Mouse (Mus musculus) CH12.LX (cell line): ENCODE measurements around the gene Adra2b. TPM values are rescaled to one million over a fixed set of nuclear protein-coding genes. Genes with fewer than 3 reads are reported as not detected.

Experiments used
- DNase-seq: peaks from one replicate; pipeline ENCODE4 v3.0.0-alpha.2; 2013; ENCODE audit errors: extremely low read depth
- H3K27ac ChIP-seq: 2 replicates; pipeline ENCODE4 v1.5.1; 2012; ENCODE audit warnings: low read depth, mild to moderate bottlenecking, control low read depth, moderate library complexity; ENCODE audit not compliant: insufficient read depth
- H3K27me3 ChIP-seq: replicated peaks from 2 replicates; pipeline ENCODE3; 2012; ENCODE audit warnings: inconsistent platforms
- H3K36me3 ChIP-seq, 2 experiments: replicated peaks in 1 of 2; 2 replicates each; pipeline versions ENCODE3 to v1.6.1; 2012; ENCODE audit warnings: inconsistent platforms in 1 of 2, low read length in 1 of 2, mild to moderate bottlenecking in 1 of 2, mixed read lengths in 1 of 2, moderate library complexity in 1 of 2; ENCODE audit not compliant: control insufficient read depth in 1 of 2, insufficient read depth in 1 of 2
- H3K4me1 ChIP-seq, 2 experiments: 2 replicates each; pipeline ENCODE4 v1.6.1; 2012; ENCODE audit warnings: inconsistent platforms in 1 of 2, moderate library complexity in 1 of 2; ENCODE audit not compliant: insufficient read depth in 2 of 2, control insufficient read depth in 1 of 2
- H3K4me2 ChIP-seq: 2 replicates; pipeline ENCODE4 v1.6.1; 2012; ENCODE audit warnings: low read depth, mild to moderate bottlenecking, control low read depth; ENCODE audit not compliant: poor library complexity, insufficient read depth, severe bottlenecking
- H3K4me3 ChIP-seq, 3 experiments: fragments of 150-350 bp in 1 of 3; sonication (generic) in 1 of 3; replicated peaks in 1 of 3; 2 replicates each; pipeline versions ENCODE3 to v1.5.1; 2011 to 2012; ENCODE audit warnings: low read depth in 2 of 3, low read length in 2 of 3, mild to moderate bottlenecking in 2 of 3, moderate library complexity in 2 of 3, control low read depth in 1 of 3, improper control_type of control experiment in 1 of 3, inconsistent platforms in 1 of 3, mixed read lengths in 1 of 3; ENCODE audit not compliant: poor library complexity in 1 of 3
- H3K79me2 ChIP-seq: replicated peaks from 2 replicates; pipeline ENCODE4 v1.6.1; 2012; ENCODE audit warnings: mild to moderate bottlenecking, moderate library complexity; ENCODE audit not compliant: control insufficient read depth, poor library complexity, insufficient read depth, severe bottlenecking; ENCODE audit errors: extremely low read depth
- H3K9ac ChIP-seq: 2 replicates; pipeline ENCODE4 v1.6.1; 2012; ENCODE audit warnings: low read depth, mild to moderate bottlenecking, control low read depth, moderate library complexity; ENCODE audit not compliant: insufficient read depth
- H3K9me3 ChIP-seq: replicated peaks from 2 replicates; pipeline ENCODE3; 2012; ENCODE audit warnings: low read length, inconsistent platforms, mixed read lengths
- BHLHE40 ChIP-seq: IDR thresholded peaks from 2 replicates; pipeline ENCODE4 v1.6.1; 2011; ENCODE audit warnings: mild to moderate bottlenecking, low read depth, low read length, improper control_type of control experiment
- CHD2 ChIP-seq: IDR thresholded peaks from 2 replicates; pipeline ENCODE4 v1.6.1; 2011; ENCODE audit warnings: low read length, improper control_type of control experiment
- E2F4 ChIP-seq: IDR thresholded peaks from 2 replicates; pipeline ENCODE4 v1.6.1; 2011; ENCODE audit warnings: low read depth, low read length, improper control_type of control experiment; ENCODE audit not compliant: insufficient replicate concordance
- ELF1 ChIP-seq: IDR thresholded peaks from 2 replicates; pipeline ENCODE4 v1.6.1; 2014; ENCODE audit warnings: low read depth, mild to moderate bottlenecking, inconsistent platforms, low read length, improper control_type of control experiment
- ETS1 ChIP-seq: conservative IDR thresholded peaks from 2 replicates; pipeline ENCODE4 v1.6.1; 2012; ENCODE audit warnings: low read depth, mild to moderate bottlenecking, inconsistent platforms, low read length, improper control_type of control experiment, moderate library complexity
- GABPA ChIP-seq: IDR thresholded peaks from 2 replicates; pipeline ENCODE4 v1.6.1; 2012; ENCODE audit warnings: low read depth, low read length, improper control_type of control experiment, inconsistent platforms; ENCODE audit not compliant: insufficient replicate concordance
- IRF4 ChIP-seq: IDR thresholded peaks from 2 replicates; pipeline ENCODE4 v1.6.1; 2014; ENCODE audit warnings: low read depth, mild to moderate bottlenecking, inconsistent platforms, low read length, improper control_type of control experiment
- JUN ChIP-seq: IDR thresholded peaks from 2 replicates; pipeline ENCODE4 v1.6.1; 2011; ENCODE audit warnings: low read depth, mild to moderate bottlenecking, low read length, improper control_type of control experiment, moderate library complexity; ENCODE audit not compliant: insufficient read depth
- JUND ChIP-seq: conservative IDR thresholded peaks from 2 replicates; pipeline ENCODE4 v1.6.1; 2011; ENCODE audit warnings: low read depth, low read length, improper control_type of control experiment
- MEF2A ChIP-seq: IDR thresholded peaks from 2 replicates; pipeline ENCODE4 v1.6.1; 2014; ENCODE audit warnings: low read depth, mild to moderate bottlenecking, inconsistent platforms, low read length, improper control_type of control experiment, borderline replicate concordance
- MXI1 ChIP-seq: IDR thresholded peaks from 2 replicates; pipeline ENCODE4 v1.6.1; 2011; ENCODE audit warnings: mild to moderate bottlenecking, low read depth, low read length, improper control_type of control experiment
- NELFE ChIP-seq: IDR thresholded peaks from 2 replicates; pipeline ENCODE4 v1.6.1; 2011; ENCODE audit warnings: low read depth, low read length, improper control_type of control experiment
- PAX5 ChIP-seq: IDR thresholded peaks from 2 replicates; pipeline ENCODE4 v1.6.1; 2012; ENCODE audit warnings: low read length, inconsistent platforms, mixed read lengths
- POLR2A ChIP-seq: IDR thresholded peaks from 2 replicates; pipeline ENCODE4 v1.6.1; 2011; ENCODE audit warnings: low read depth, mild to moderate bottlenecking, improper control_type of control experiment, low read length
- RCOR1 ChIP-seq: conservative IDR thresholded peaks from 2 replicates; pipeline ENCODE4 v1.6.1; 2012; ENCODE audit warnings: low read depth, mild to moderate bottlenecking, inconsistent platforms, low read length, improper control_type of control experiment
- SMC3 ChIP-seq: IDR thresholded peaks from 2 replicates; pipeline ENCODE4 v1.6.1; 2011; ENCODE audit warnings: low read depth, low read length, improper control_type of control experiment
- USF1 ChIP-seq: IDR thresholded peaks from 2 replicates; pipeline ENCODE4 v1.6.1; 2014; ENCODE audit warnings: low read depth, mild to moderate bottlenecking, inconsistent platforms, low read length, improper control_type of control experiment
- dilution Hi-C: fragments of 300-500 bp; cut with MboI; formaldehyde crosslinking; loops from 2 replicates; pipeline ENCODE4 v1.14.3; 2020; ENCODE audit warnings: low sequenced_read_pairs; ENCODE audit not compliant: extremely low pct_unique_long_range_greater_than_20kb, extremely low pct_ligation_motif_present
- in situ Hi-C: fragments of 300-500 bp; cut with MboI; formaldehyde crosslinking; loops from 3 replicates; pipeline ENCODE4 v1.14.3; 2019; ENCODE audit warnings: low sequenced_read_pairs, low pct_ligation_motif_present, low pct_unique_long_range_greater_than_20kb, mixed read lengths
- polyA plus RNA-seq: library from polyadenylated mRNA; unstranded; fragments of >175 nt; gene quantifications from 2 replicates; pipeline ENCODE4 v1.2.1, GENCODE M21; 2012; ENCODE audit warnings: low read depth; ENCODE audit not compliant: insufficient read length
- total RNA-seq, 2 experiments: library from RNA; depleted of rRNA; stranded (reverse); fragments of 300-350 nt in 1 of 2; fragments of >200 nt in 1 of 2; gene quantifications; 2 replicates each; pipeline ENCODE4 v1.2.3; 2012 to 2014

Adra2b gene
- total and polyA plus RNA-seq, 3 experiments, result 0.08 TPM; not detected in 2

DNA sequence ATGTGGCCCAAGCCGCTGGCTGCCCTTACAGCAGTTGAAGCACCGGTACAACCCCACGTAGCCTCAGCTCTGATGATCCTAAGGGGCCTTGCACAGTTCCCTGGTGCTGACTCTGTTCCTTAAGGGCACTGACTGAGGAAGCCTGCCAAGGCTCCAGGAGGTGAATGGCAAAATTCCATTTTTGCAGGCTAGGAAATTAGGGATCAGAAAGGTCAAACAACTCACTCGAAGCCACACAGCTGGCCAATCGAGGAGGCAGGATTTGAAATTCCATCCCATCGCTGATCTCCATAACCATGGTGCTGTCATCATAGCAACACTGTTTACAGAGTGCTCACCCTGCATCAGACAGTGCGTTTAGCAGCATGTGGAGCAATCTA, 15.6 kb downstream of the Adra2b start:
- TF ChIP-seq NELFE (no peak), PAX5 (no peak), USF1 (no peak), RCOR1 (no peak), E2F4 (no peak), ETS1 (no peak), GABPA (no peak), ELF1 (no peak), POLR2A (no peak), JUND (no peak)
- Histone ChIP-seq H3K36me3 (no peaks in the 10 kb centered on the region), H3K4me2 (no peak overlapping the region), H3K4me3 (no peak overlapping the region), H3K27ac (no peak overlapping the region), H3K9ac (no peak overlapping the region), H3K27me3 (peaks cover 37% of the 10 kb centered on the region), H3K9me3 (no peaks in the 10 kb centered on the region), H3K4me1 (peaks cover 0 to 3% of the 10 kb centered on the region in 2 experiments; a peak in 1 of 4 replicates), H3K79me2 (no peaks in the 10 kb centered on the region)
- DNase-seq, result no peak
- dilution Hi-C loops, result no loop called here
- in situ Hi-C loops, result no loop called here

DNA sequence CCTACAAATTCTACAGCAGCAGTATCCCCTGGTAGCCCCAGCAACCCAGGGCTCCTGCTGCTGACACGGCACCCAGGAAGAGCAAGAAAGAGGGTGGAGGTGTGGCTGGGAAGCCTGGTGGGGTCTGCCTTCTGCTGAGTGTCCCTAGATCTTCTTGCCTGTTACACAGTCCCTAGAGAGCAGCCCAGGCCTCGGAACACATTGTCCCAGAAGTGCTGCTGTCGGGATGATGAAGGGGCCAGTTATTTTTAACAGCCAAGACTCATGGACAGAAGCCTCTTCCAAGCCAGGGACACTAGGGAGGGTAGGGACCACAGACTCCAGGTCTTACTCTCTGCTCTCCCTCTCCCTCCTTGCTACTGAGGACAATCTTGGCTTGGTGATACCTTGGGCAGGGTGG, 16.2 kb downstream of the Adra2b start:
- TF ChIP-seq MEF2A (no peak), IRF4 (no peak), MXI1 (no peak), CHD2 (no peak), SMC3 (no peak), BHLHE40 (no peak), JUN (no peak), POLR2A (no peak)
- TF ChIP-seq, all 38 proteins: peak for 0
- no peaks in the 10 kb centered on the region for H3K79me2 ChIP-seq
- H3K27ac ChIP-seq, result no peak overlapping the region
- in situ Hi-C loops, result no loop called here
- no peak overlapping the region for H3K4me2 ChIP-seq
- H3K4me3 ChIP-seq, result no peak overlapping the region
- dilution Hi-C loops, result no loop called here
- H3K9me3 ChIP-seq, result no peaks in the 10 kb centered on the region
- H3K9ac ChIP-seq, result no peak overlapping the region
- peaks cover 0 to 3% of the 10 kb centered on the region in 2 experiments; a peak in 1 of 4 replicates for H3K4me1 ChIP-seq
- no peak for DNase-seq
- H3K27me3 ChIP-seq, result peaks cover 41% of the 10 kb centered on the region
- H3K36me3 ChIP-seq, result no peaks in the 10 kb centered on the region
